8 mouse cellular contexts compared by ENCODE assay signal in genomic region chr15:100761036-100761418, GRCm38 (mm10). TPM values are rescaled to one million over a fixed set of nuclear protein-coding genes. Genes with fewer than 3 reads are reported as not detected.
DNase-seq lines count a peak whose midpoint lies in the region; ATAC-seq and TF ChIP-seq lines count a peak whose summit lies in the region.

No protein-coding gene starts in this region.

- H3K27me3 ChIP-seq in liver, embryonic 11.5 days (replicated peaks; ENCODE audit: control insufficient read depth, insufficient read depth, low read length), result peaks cover 44% of the 10 kb centered on the region
- H3K27me3 ChIP-seq in embryonic facial prominence, embryonic 14.5 days (replicated peaks; ENCODE audit: control insufficient read depth, insufficient read depth, low read length), result no peaks in the 10 kb centered on the region
- H3K27me3 ChIP-seq in midbrain, postnatal 0 days (ENCODE audit: insufficient read depth, low read length), result no peaks in the 10 kb centered on the region

- WGBS in liver, embryonic 11.5 days, result 34% methylated on average over 9 of the region's 9 CpGs
- WGBS in embryonic facial prominence, embryonic 14.5 days, result 8% methylated on average over 9 of the region's 9 CpGs
- 7% methylated on average over 9 of the region's 9 CpGs for WGBS in midbrain, postnatal 0 days

- H3K36me3 ChIP-seq in liver, embryonic 11.5 days (ENCODE audit: control insufficient read depth, insufficient read depth, low read length), result no peaks in the 10 kb centered on the region
- H3K36me3 ChIP-seq in embryonic facial prominence, embryonic 14.5 days (ENCODE audit: control insufficient read depth, insufficient read depth, low read length), result no peaks in the 10 kb centered on the region
- H3K36me3 ChIP-seq in midbrain, postnatal 0 days (ENCODE audit: insufficient read depth, low read length), result 0 out of 2 replicates have a peak, but pooled peaks cover 3% of the 10 kb centered on the region

- peak overlapping the region; percentile 56 for H3K4me3 ChIP-seq in liver, embryonic 11.5 days (ENCODE audit: low read depth, low read length)
- H3K4me3 ChIP-seq in embryonic facial prominence, embryonic 14.5 days (ENCODE audit: low read depth, low read length), result peak overlapping the region; percentile 62
- peak overlapping the region; percentile 81 for H3K4me3 ChIP-seq in midbrain, postnatal 0 days (ENCODE audit: low read depth, low read length)

- peak overlapping the region; percentile 78 for H3K4me2 ChIP-seq in liver, embryonic 11.5 days
- peak overlapping the region; percentile 89 for H3K4me2 ChIP-seq in embryonic facial prominence, embryonic 14.5 days (ENCODE audit: low read depth, low read length)
- peak overlapping the region; percentile 63 for H3K4me2 ChIP-seq in midbrain, postnatal 0 days (ENCODE audit: low read depth, low read length, poor library complexity, severe bottlenecking)

- DNase-seq in liver, embryonic 11.5 days (ENCODE audit: low spot score), result no peak
- no peak for DNase-seq in liver
- DNase-seq in embryonic facial prominence, embryonic 14.5 days (ENCODE audit: low spot score), result peak; percentile 28
- peak; percentile 67 for DNase-seq in midbrain, postnatal 0 days (ENCODE audit: low spot score)
- no peak for DNase-seq in adrenal gland, adult 2 months
- DNase-seq in left cerebral cortex, adult 9 months (ENCODE audit: low spot score in 2 of 2), result no peak
- DNase-seq in adrenal gland, postnatal 36 days, result no peak

- no peak for TF ChIP-seq CTCF in midbrain, postnatal 0 days (IDR thresholded peaks at IDR 0.05)

- H3K9me3 ChIP-seq in liver, embryonic 11.5 days (ENCODE audit: control insufficient read depth, low read length), result no peaks in the 10 kb centered on the region
- no peaks in the 10 kb centered on the region for H3K9me3 ChIP-seq in embryonic facial prominence, embryonic 14.5 days (ENCODE audit: control insufficient read depth, low read length)
- no peaks in the 10 kb centered on the region for H3K9me3 ChIP-seq in midbrain, postnatal 0 days (ENCODE audit: low read length)

- no peak for ATAC-seq in liver, embryonic 11.5 days (replicated peaks; ENCODE audit: low FRiP score)
- ATAC-seq in embryonic facial prominence, embryonic 14.5 days (ENCODE audit: low read depth), result peak; percentile 16; the same call in 1 of the 2 replicates
- ATAC-seq in inflammation-experienced regulatory T-cells, adult 6 months, result peak; percentile 39
- peak; percentile 75 for ATAC-seq in midbrain, postnatal 0 days (ENCODE audit: low FRiP score)

- no peak overlapping the region for H3K9ac ChIP-seq in liver, embryonic 11.5 days (ENCODE audit: low read depth, low read length)
- H3K9ac ChIP-seq in embryonic facial prominence, embryonic 14.5 days (ENCODE audit: low read depth, low read length), result no peak overlapping the region
- H3K9ac ChIP-seq in midbrain, postnatal 0 days (replicated peaks; ENCODE audit: low read length, poor library complexity, severe bottlenecking), result peak overlapping the region; percentile 39; the same call in 1 of the 2 replicates

- 0 out of 2 replicates have a peak, but pooled peaks cover 7% of the 10 kb centered on the region for H3K4me1 ChIP-seq in liver, embryonic 11.5 days (replicated peaks; ENCODE audit: control insufficient read depth, insufficient read depth, low read length)
- H3K4me1 ChIP-seq in embryonic facial prominence, embryonic 14.5 days (ENCODE audit: control insufficient read depth, insufficient read depth, low read length), result peaks cover 6% of the 10 kb centered on the region; the same call in 1 of the 2 replicates
- H3K4me1 ChIP-seq in midbrain, postnatal 0 days (ENCODE audit: insufficient read depth, low read length), result peaks cover 5% of the 10 kb centered on the region; the same call in 1 of the 2 replicates

- H3K27ac ChIP-seq in liver, embryonic 11.5 days (ENCODE audit: low read depth, low read length), result no peak overlapping the region
- H3K27ac ChIP-seq in embryonic facial prominence, embryonic 14.5 days (replicated peaks; ENCODE audit: low read depth, low read length), result peak overlapping the region; percentile 58; the same call in 1 of the 2 replicates
- H3K27ac ChIP-seq in midbrain, postnatal 0 days (ENCODE audit: low read depth, low read length), result peak overlapping the region; percentile 92

RNA-seq across cellular contexts. Expression of gene Slc4a8, which starts 0.5 kb away (rescaled TPM):
- 1.5 TPM in 2 replicates for polyA plus RNA-seq in liver, embryonic 11.5 days (2014; fragmentation: Nextera tagmentation; extraction: Ambion mirVana)
- polyA plus RNA-seq in embryonic facial prominence, embryonic 14.5 days (2014; fragmentation: Nextera tagmentation; extraction: Ambion mirVana), result 3.1 and 4.3 TPM in 2 replicates
- polyA plus RNA-seq in inflammation-experienced regulatory T-cells, adult 6 months (2017; shearing (Covaris generic)), result 10 to 100 TPM in 1 of 3 experiments, 1 to 10 TPM in 2; 7.4 to 10.9 (median 9.1) TPM
- 31.2 and 31.8 TPM in 2 replicates for total RNA-seq in midbrain, postnatal 0 days (2014; rRNA removed)
- polyA plus RNA-seq in midbrain, postnatal 0 days (2015; fragmentation: Nextera tagmentation; extraction: Ambion mirVana), result 31.0 and 37.3 TPM in 2 replicates
- total RNA-seq in adrenal gland, adult 2 months (2021), result 1 to 10 TPM; 5.0 to 7.5 TPM
- 1.5 and 1.8 TPM in 2 replicates for polyA plus RNA-seq in adrenal gland, adult 2 months (2012; rRNA removed)
- total RNA-seq in adrenal gland, postnatal 36 days (2021), result 1 to 10 TPM; 6.1 to 7.9 TPM

RNA-seq across cellular contexts. Expression of gene Galnt6, which starts 31.9 kb away (rescaled TPM):
- 1.2 and 1.6 TPM in 2 replicates for polyA plus RNA-seq in liver, embryonic 11.5 days (2014; fragmentation: Nextera tagmentation; extraction: Ambion mirVana)
- polyA plus RNA-seq in embryonic facial prominence, embryonic 14.5 days (2014; fragmentation: Nextera tagmentation; extraction: Ambion mirVana), result 1.5 and 2.1 TPM in 2 replicates
- polyA plus RNA-seq in inflammation-experienced regulatory T-cells, adult 6 months (2017; shearing (Covaris generic)), result 10 to 100 TPM; 55.3 to 67.0 (median 65.0) TPM
- total RNA-seq in midbrain, postnatal 0 days (2014; rRNA removed), result 0.16 and 0.71 TPM in 2 replicates
- 0.20 and 0.22 TPM in 2 replicates for polyA plus RNA-seq in midbrain, postnatal 0 days (2015; fragmentation: Nextera tagmentation; extraction: Ambion mirVana)
- total RNA-seq in adrenal gland, adult 2 months (2021), result 1 to 10 TPM; 5.1 to 7.6 TPM
- 1.2 and 1.3 TPM in 2 replicates for polyA plus RNA-seq in adrenal gland, adult 2 months (2012; rRNA removed)
- 1 to 10 TPM; 4.1 to 5.9 TPM for total RNA-seq in adrenal gland, postnatal 36 days (2021)

Comparison
In these comparisons a context has a peak if more than half of its experiments do, and no peak if none do; other contexts are left out.
1. DNase-seq: peak in embryonic facial prominence, embryonic 14.5 days (single experiment) and midbrain, postnatal 0 days (single experiment); none in liver, embryonic 11.5 days (single experiment), liver (single experiment), adrenal gland, adult 2 months (single experiment), left cerebral cortex, adult 9 months (0 of 2) and adrenal gland, postnatal 36 days (0 of 2).
2. RNA of gene Galnt6, which starts 31.9 kb away (polyA plus RNA-seq): 55.3 to 67.0 TPM in inflammation-experienced regulatory T-cells, adult 6 months; 1.5 to 2.1 TPM in embryonic facial prominence, embryonic 14.5 days, 1.2 to 1.3 TPM in adrenal gland, adult 2 months, 1.2 to 1.6 TPM in liver, embryonic 11.5 days and 0.20 to 0.22 TPM in midbrain, postnatal 0 days; every median in the first group is over 10 times any median in the second.
3. Peak in every context shown above with its lines, with median percentiles within 50 percentile points of each other: H3K4me2 ChIP-seq and H3K4me3 ChIP-seq.